Mouse (Mus musculus) left cerebral cortex, adult 9 months (tissue): ENCODE data around the gene Prkcd.

Experiments used
- DNase-seq, 2 experiments: peaks; one replicate each; pipeline ENCODE4 v3.0.0; 2022; ENCODE audit warnings: low spot score in 2 of 2

Prkcd gene

DNA sequence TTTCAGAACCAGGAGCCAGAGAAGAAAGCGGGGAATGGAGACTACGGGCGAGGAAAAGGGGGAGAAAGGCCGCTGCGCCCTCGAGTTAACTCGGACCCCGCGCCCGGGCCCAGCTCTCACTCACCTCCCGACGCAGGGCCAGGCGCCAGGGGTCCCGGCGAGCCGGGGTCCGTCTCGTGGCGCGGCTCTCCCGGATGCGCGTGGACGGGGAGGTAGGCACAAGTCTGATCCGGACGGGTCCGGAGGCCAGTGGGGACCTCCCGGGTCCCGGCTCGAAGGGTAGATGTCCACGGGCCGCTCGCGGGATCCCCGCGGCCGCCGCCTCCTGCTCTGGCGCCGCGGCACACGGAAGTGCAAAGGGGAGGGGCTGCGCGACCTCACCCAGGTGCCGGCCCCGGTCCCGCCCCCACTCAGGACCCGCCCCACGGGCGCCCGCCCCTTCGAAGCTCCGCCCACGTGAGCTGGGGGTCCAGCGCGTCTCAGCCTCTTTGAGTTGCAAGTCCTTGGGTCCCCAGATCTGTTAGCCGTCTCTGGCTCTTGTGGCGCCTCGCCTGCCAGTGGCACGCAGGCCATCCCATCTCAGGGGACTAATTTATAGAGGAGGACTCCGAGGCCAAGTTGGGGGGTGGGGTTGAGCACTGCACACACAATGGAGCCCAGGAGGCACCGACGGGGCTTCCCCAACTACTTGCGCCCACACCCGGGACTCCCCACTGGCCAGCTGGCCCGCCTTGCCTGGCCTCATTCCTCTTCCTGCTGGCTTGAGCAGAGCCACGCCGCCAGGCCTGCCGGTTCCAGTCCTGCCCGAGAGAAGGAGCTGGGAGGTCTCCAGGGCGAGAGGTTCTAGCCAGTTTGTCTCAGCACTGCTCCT lies at the start of gene Prkcd:
Gene Prkcd, minus strand, starts transcription at position 355 of the 871 bp plus-strand sequence.
- DNase-seq: peak; percentile 39 to 44

DNA sequence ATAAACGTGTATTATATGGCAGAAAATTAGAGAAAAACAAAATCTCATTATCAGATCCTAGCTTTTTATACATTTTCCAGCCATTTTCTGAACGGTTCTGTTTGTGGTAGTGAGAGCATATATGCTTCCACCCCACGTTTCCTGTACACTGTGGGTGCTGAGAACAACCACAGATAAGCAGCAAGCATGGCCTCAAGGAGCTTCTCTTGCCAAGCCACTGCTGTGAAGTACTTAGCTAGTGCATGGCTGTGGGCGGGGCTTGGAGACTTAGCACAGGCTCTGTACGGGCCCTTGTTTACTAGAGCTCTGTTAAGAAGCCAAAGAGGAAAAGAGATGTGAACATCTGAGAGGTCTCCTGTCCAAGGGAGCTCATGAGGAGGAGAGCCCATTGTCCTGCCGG lies 48.9 kb upstream of the Prkcd start:
- no peak for DNase-seq

DNA sequence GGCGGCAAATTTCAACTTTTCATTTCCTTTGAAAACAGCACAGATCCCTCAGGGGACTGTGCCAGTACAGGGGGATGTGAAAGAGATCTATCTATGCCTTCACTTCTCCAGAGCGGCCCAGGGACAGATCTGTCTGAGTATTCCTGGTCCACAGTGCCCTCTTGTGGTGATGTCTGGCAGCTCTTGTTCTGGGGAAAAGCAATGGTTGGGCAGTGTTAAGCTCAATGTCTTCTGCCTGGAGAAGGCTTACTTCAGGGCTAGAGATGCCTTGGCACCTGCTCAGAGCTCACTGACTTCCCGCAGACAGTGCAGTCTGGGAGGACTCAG lies 45.9 kb upstream of the Prkcd start:
- peak in 1 of 2 experiments; percentile 95 for DNase-seq

GRCm38 (mm10) chr14:30671095-30671985 lies 45.3 kb upstream of the Prkcd start:
- peak in 1 of 2 experiments; percentile 24 for DNase-seq

- no peak for DNase-seq
Measured at GRCm38 (mm10) chr14:30670161-30670560, 44.2 kb upstream of the Prkcd start.

- DNase-seq: peak in 1 of 2 experiments; percentile 23
Measured at GRCm38 (mm10) chr14:30666604-30667003, 40.6 kb upstream of the Prkcd start.

DNA sequence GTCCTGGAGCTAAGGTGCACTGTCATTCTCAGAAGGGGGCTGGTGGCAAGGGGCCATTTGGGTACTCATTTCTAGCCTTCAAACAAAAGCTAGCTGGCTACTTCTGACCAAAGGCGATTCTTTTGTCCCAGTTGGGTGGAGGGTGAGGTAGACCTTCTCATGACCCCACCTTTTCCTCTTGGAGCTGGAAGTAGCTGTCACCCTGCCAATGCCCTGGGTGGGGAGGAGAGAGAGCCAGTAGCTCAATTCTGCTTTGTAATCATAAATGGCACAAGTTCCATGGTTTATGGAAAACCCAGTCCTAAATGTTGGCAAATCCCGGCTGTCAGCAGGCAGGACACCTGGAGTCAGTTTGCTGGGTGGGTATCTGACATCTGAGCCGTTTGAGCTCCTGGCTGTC lies 40.1 kb upstream of the Prkcd start:
- DNase-seq: no peak

DNA sequence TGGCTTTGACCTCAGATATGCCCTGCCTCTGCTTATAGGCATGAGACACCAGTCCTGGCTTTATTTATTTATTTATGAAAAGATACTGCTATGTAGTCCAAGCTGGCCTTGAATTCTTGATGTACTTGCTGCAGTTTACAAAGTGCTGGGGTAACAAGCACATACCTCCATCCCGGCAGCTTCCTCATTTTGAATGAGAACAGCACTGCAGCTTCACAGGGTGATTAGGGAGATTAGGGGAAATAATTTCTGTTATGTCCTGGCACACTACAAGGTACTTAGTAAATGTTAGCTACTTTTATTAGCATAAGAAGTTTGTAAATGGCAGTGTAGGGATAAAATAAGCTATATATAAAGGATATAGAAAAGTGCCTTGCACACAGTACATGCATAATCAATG lies 29.5 kb upstream of the Prkcd start:
- DNase-seq: no peak

DNA sequence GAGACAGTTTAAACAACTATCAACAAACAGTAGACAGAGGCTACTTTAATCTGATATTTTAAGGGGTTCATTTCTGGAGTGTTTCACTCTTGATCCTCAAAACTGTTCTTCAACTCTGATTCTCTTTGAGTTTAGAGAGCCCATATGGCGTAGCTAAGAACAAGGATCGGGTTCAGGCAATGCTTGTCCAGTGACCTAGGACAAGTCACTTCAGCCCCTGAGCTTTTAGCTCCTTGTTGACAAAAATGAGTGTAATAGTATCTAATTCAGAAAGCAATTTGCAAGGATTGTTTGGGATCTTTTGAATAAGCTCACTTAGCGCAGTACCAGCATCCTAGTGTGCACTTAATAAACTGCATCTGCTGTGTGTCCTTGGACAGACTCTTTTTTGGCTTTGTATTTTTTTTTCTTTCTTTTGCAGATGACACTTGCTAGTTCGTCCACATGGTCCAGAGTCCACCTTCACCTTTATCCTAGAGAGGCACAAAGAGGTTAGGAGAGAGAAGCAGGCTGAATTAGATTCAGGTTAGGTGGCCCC lies 28.8 kb upstream of the Prkcd start:
- no peak for DNase-seq

DNA sequence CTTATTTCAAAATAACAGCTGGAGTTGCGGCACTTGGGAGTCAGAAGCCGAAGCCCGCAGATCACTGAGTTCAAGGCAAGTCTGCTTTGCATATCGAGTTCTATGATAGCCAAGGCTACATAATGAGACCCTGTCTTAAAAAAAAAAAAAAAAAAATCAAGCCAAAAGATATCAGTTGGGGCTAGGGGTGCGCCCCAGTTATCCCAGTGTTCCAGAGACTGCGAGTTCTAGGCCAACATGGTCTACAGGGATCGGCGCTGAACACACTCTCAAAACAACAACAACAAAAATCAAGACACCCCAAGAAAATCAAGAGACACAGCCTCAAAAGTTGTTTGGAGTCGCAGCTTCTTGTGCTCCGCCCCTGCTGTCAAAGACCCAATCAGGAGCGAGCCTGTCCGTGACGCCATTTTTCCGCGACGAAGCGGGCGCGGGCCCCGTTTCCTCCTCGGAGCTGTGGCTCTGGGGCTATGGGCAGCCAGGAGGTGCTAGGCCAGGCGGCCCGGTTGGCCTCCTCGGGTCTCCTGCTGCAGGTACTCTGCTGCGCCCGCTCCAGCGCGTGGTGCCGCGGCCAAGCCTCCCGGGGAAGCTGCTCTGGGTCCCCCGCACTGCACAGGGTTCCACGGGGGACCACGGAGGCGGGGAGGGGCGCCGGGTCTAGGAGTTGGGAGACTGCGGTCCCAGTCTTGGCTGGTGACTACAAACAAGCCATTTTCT lies 28.1 kb upstream of the Prkcd start, which contains the start of gene Rft1:
Gene Rft1, plus strand, starts transcription at position 418 of the 717 bp plus-strand sequence.
- DNase-seq: peak; percentile 88 to 98

DNA sequence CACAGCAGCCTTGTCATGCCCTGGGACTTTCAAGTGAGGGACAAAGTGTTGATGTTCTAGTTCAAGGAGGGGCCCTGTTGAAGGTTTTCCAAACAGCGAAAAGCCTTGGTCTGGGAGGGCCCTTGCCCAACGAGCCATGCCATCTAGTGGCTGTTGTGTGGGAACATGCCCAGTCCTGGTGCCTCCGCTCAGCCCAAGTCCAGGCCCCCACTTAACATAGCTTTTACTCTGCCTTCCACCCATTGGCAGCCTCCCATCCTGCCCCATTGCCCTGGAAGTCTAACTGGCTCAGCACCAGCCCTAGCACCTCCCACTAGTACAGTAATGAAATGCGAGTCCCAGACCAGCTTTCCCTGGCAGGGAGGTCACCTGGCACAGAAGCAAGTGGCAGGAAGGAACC lies 25.0 kb upstream of the Prkcd start:
- peak in 1 of 2 experiments; percentile 30 for DNase-seq

GRCm38 (mm10) chr14:30649745-30650144 lies 23.7 kb upstream of the Prkcd start:
- no peak for DNase-seq

DNA sequence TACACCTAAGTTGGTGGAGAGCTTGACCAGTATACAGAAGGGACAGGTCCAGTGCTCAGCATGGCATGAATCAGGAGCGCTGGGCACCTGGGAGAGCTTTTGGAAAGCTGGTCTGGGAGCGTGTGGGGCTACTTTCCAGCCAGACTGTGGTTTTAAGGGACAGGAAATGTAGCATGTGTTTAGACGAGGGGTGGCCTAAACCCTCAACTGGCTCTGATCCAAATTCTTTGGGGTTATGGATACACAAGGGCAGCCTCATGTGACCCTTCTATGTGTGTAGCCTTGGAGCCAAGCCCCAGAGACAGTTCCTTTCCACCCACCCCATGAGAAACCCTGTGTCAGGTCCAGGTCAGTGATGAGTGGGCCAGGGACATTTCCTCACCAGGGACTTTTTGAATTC lies 22.5 kb upstream of the Prkcd start:
- DNase-seq: no peak

GRCm38 (mm10) chr14:30646486-30646885 lies 20.5 kb upstream of the Prkcd start:
- DNase-seq: no peak

- DNase-seq: no peak
Measured at GRCm38 (mm10) chr14:30645066-30645465, 19.1 kb upstream of the Prkcd start.

GRCm38 (mm10) chr14:30644026-30644425 lies 18.0 kb upstream of the Prkcd start:
- DNase-seq: no peak

DNA sequence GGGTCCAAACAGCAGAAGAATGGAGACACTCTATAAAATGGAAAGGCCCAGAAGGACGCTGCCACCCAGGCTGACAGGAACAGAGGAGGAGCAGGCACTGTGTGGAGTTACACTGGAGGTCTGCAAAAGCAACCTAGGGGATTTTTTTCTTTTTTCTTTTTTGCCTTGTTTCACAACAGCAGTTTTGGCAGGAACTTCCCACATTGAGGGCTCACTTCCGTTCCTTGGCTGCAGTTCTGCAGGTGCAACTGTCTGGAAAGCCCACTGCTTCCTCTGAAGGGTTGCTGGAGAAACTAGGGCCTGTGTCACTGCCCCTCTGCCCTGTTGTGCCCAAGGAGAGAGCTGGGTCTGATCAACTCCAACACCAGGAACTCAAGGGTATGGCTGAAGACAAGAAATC lies 15.7 kb upstream of the Prkcd start:
- DNase-seq: no peak

- no peak for DNase-seq
Measured at GRCm38 (mm10) chr14:30638686-30639085, 12.7 kb upstream of the Prkcd start.

- no peak for DNase-seq
Measured at GRCm38 (mm10) chr14:30638009-30638408, 12.0 kb upstream of the Prkcd start.

- no peak for DNase-seq
Measured at GRCm38 (mm10) chr14:30637087-30637486, 11.1 kb upstream of the Prkcd start.

GRCm38 (mm10) chr14:30636499-30636898 lies 10.5 kb upstream of the Prkcd start:
- no peak for DNase-seq
